Mouse (Mus musculus): Measurements from ENCODE around the gene Olfr123.

DNA sequence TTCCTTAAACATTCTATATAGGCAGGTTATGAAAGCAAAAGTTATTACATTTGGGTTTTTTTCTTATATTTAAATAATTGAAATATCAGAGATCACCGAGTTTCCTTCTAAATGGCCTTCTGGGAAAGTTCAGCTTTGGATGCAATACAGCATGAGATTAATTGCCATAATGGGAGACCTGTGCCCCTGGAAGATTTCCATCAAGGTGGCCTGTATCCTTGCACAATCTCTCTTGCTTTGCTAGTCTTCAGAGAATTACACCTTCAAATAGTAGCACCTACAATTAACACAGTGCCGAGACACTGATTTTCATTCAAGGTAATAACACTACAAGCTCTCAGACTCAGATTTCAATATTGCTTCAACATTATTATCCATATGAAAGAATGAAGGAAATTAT is at the start of gene Olfr123:
- TF ChIP-seq POLR2A (IDR thresholded peaks at IDR 0.05; ENCODE audit: control insufficient read depth, extremely low read depth, insufficient read depth, low read length, poor library complexity) (no peak), CTCF (IDR thresholded peaks at IDR 0.05; ENCODE audit: borderline replicate concordance, control insufficient read depth, extremely low read depth, insufficient read depth, low read length, poor library complexity) (no peak)
